Mouse (Mus musculus) lung, postnatal 25 days (tissue): ENCODE results near the gene Gm5678.

Source experiments
- DNase-seq: peaks from one replicate; pipeline ENCODE4 v3.0.0; 2022; ENCODE audit warnings: low spot score

The Gm5678 gene

DNA sequence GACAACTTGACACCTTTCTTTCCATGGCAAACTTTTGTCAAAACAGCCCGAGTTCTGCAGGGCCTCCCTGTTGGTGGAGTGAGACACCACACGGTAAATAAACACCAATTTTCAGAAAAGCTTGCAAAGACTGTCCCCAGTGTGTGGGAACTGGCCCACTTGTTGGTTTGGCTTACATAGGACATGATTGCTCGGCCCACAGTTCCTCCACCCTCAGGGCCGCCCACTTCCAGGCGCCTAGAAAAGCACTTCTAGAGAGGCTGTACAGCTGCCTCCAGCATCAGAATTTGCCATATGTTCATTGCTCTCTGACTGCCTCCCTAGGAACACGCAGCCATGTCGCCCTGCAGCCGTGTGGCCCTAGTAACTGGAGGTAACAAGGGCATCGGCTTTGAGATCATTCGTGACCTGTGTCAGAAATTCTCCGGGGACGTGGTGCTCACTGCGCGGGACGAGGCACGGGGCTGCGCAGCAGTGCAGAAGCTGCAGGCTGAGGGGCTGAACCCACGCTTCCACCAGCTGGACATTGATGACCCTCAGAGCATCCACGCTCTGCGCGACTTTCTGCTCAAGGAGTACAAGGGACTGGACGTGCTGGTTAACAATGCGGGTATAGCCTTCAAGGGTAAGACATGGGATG is at the start of gene Gm5678:
Gene Gm5678, plus strand, starts transcription at position 337 of the 640 bp plus-strand sequence.
- no peak for DNase-seq

DNA sequence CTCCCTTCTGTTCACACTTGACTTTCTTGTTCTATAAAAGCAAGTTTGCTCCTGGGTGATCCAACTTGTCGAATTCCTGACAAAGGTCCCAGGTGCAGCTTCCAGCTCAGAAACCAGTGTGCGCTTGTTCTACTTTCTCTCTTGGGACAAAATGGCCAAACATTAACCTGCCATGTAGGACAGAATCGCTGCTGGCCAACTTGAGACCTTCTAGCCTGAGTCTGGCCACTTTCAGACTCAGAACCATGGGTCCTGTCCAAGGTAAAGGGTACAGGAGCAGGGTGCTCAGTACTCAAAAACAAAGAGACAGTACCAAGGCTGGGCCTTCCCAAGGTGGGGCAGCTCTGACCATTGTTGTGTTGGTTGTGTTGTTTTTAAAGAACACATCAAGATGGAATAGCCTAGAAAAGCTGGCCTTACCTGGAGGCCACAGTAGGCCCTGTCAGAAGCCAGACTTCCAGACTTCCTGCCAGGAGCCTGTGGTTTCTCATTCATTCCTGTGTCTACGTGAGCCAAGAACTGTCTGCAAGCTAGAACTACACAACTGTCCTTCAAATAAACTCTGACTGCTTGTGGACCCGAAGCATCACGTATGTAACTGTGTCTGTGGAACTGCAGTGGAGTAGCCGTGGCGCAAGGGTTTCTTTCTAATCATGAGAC is 49.4 kb upstream of the Gm5678 start:
- DNase-seq, result no peak

DNA sequence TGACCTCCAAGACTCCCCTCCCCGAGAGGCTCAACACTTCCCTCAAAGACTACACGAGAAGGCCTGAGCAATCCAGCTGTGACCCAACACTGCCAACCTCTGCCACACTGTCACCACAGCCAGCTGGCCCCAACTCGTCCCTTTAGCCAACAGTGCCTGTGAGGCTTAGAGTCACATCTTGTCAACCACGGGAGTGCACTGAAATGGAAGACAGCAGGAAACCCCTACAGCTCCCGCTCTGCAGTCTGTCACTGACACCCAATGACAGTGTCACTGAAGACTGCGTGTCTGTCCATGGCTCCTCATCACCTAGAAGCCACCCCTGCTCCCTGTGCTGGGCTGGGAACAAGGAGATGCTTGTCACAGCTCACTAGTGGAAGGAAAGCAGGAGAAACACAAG is 46.8 kb upstream of the Gm5678 start:
- DNase-seq, result no peak

GRCm38 (mm10) chr16:93584976-93585702 is 42.8 kb upstream of the Gm5678 start:
- no peak for DNase-seq

GRCm38 (mm10) chr16:93585703-93586205 is 42.1 kb upstream of the Gm5678 start:
- DNase-seq, result no peak

DNA sequence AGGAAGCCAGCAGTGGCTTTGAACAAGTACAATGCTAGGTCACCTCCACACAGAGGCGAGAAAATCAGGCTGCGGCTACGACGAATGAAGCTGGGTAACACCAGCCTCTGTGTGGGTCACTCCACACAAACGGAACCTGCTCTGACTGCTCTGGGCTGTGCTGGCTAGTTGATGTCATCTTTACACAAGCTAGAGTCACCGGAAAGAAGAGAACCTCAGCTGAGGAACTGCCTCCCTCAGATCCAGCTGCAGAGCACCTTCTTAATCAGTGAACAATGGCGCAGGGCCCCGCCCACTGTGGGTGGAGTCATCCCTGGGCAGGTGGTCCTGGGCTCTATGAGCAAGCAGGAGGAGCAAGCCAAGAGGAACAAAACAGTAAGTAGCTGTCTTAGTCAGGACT is 41.5 kb upstream of the Gm5678 start:
- no peak for DNase-seq

GRCm38 (mm10) chr16:93588281-93588680 is 39.6 kb upstream of the Gm5678 start:
- DNase-seq, result no peak

DNA sequence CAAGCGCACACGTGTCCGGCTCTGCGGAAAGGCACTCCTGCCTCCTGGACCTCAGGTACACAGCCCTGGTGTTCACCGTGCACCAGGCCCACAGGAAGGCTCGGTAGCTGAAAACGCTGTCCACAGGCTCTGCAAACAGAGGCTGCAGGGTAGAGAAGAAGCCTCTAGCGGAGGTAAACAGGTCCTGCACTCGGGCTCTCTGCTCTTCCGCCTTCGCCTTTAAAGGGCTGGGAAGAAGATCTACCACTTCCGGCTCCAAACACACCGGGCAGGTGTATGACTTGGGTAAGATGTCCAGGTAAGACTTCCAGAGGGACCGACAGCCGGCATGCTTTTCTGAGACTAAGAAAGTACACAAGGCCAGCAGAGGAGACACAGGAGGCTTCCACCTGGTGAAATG is 37.0 kb upstream of the Gm5678 start:
- DNase-seq, result no peak

- DNase-seq, result no peak
These were observed 36.2 kb upstream of the Gm5678 start for GRCm38 (mm10) chr16:93591450-93592430.

DNA sequence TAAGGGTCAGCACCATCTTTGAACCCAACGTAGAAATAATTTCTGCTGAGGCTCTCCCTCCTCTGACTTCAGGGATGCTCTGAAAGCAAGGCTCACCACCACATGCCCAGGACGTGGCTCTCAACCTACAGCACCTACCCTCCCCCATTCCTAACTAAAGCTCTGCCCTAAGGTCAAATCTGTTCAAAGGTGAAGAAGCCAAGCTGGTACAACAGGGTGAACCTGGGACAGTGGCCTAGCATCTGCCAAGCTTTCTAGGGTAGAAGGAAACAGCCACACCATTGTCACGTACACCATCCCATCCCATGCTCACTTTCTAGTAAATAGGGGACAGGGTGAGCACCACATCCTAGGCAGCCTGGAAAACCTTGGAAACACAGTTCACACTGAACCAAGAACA is 35.2 kb upstream of the Gm5678 start:
- no peak for DNase-seq

DNA sequence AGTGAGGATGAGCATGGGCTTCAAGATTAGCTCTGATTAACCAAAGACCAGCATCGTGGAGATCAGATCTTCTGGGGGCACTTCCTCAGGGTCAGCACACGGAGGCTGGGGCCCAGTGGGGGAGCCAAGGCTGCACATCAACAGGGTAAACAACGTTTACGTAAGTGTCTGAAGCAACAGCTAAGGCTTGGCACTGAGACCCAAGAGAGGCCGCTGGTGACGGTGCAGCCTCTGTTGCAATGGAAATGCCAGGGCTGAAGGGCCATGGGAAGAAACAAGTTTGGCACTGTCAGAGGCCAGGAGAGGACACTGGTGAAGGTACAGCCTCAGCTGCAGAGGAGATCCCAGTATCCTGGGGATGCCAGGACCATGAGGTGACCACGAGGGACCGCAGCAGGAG is 34.5 kb upstream of the Gm5678 start:
- DNase-seq, result no peak

DNA sequence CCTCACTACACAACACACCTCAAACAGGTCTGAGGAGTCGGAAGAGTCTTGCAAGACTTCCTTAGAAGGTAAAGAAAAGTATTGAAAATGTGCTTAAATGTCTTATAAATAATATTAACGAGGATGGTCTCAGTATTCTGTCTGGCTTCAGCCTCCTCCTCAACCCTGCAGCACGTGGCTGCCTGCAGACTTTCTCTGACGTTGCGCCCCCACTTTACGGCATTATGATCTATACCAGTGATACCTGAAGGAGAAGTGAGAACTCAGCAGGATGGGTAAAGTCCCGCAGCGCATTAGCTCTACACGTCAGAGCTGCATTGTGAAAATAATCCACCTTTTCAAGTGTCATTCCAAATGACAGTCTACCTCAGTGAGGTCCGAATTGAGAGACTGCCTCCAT is 33.4 kb upstream of the Gm5678 start:
- DNase-seq, result no peak

DNA sequence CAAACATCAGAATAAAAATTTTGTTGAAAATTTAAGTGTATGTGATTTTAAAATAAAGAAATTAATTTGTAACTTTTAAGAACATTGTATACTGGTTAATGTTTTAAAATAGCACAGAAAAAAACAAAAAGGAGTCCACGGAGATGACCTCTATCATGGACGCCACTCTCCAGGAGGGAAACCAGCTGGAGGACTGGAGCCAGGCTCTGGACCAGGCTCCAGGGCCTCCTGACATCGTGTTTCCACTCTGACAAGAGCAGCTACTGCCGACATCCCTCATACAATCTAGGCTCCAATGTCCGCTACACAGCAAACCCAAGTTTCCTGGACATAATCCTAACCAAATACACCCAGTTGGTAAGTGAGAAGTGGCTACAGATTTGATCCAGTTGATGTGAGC is 32.1 kb upstream of the Gm5678 start:
- DNase-seq, result no peak

- no peak for DNase-seq
These were observed 31.1 kb upstream of the Gm5678 start for GRCm38 (mm10) chr16:93596807-93597206.

DNA sequence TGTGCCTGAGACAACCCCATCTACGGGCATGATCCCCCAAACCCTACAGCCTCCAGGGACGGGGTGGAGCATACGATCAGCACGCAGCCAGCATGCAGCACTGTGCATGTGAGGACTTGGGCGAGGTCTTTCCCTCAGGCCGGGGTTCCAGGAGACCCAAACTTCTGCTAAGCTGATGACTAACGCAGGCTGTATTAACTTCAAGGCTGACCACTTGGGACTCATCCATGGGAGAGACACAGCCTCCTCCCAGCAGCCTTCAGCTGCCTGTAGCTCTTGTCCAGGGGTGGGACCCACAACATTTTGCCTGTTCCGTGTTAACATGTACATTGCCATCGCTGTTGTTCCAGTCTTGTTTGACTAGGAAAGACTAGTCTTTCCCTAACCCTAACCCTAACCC is 30.3 kb upstream of the Gm5678 start:
- no peak for DNase-seq

DNA sequence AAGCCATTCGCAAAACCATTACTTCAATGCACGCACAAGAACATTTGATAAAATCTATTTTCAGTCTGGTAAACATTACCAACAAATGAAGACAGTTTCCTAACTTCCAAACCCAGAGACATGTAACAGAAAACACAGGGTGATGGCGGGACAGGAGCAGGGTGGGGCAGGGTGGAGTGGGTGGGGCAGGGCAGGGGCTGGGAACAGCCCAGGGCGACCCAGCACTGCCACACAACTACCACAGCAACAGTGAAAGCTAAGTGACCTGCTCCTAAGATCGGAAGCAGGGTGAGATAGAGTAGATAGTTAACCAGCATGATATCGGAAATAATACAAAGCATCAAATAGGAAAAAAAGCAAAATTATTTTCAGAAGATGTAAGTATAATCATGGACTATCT is 28.4 kb upstream of the Gm5678 start:
- DNase-seq, result no peak

- peak; percentile 94 for DNase-seq
These were observed 24.3 kb upstream of the Gm5678 start, which contains the start of gene Setd4 for GRCm38 (mm10) chr16:93603439-93604212. Gene Setd4, minus strand, starts transcription at chr16:93604063.

GRCm38 (mm10) chr16:93604481-93604969 is 23.4 kb upstream of the Gm5678 start:
- no peak for DNase-seq

DNA sequence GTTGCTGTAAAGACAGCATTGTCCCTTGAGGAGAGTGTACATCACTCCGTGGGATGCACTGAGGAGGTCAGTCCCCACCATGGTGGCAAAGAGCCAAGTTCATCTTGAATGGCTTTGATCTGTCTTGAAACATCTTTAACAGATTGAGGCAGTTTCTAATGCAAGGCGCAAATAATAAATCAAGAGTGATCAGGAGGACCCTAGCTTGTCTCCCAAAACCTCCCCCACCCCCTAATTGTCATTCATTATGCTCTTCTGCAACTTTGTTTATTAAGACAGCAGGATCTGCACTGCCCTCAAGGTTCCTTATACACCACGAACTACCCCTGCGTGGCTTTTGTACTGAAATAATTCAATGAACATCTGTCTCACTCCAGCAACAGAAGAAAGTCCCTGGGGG is 22.3 kb upstream of the Gm5678 start, which contains the start of gene Cbr1:
Gene Cbr1, plus strand, starts transcription at position 301 of the 400 bp plus-strand sequence.
- no peak for DNase-seq

GRCm38 (mm10) chr16:93606146-93606545 is 21.8 kb upstream of the Gm5678 start:
- DNase-seq, result no peak

GRCm38 (mm10) chr16:93607669-93608101 is 20.2 kb upstream of the Gm5678 start:
- peak; percentile 86 for DNase-seq
